In genomic region chr12:4054845-4055244, GRCm38 (mm10) we compare ENCODE assay signal across 26 mouse cellular contexts.
"Had no signal": no experiment of that assay in that cellular context is flagged by ENCODE, and none has a peak within 500 bp of the region (broad histone marks: within the 10 kb centered on the region; RNA-seq: fewer than 3 reads in every experiment).

No protein-coding gene starts in this region.

- H3K27ac ChIP-seq: gastrocnemius, adult 2 months; heart, embryonic 15.5 days; hindbrain, embryonic 10.5 days; hindbrain, embryonic 12.5 days; hindbrain, embryonic 14.5 days; intestine, embryonic 15.5 days; layer of hippocampus, adult 2 months; left cerebral cortex, adult 2 months; limb, embryonic 10.5 days; limb, embryonic 12.5 days; liver, embryonic 13.5 days; liver, embryonic 15.5 days had no signal

- H3K27me3 ChIP-seq: hindbrain, embryonic 12.5 days; intestine, embryonic 15.5 days; liver, embryonic 15.5 days had no signal

- H3K4me3 ChIP-seq: gastrocnemius, adult 2 months; heart, embryonic 15.5 days; hindbrain, embryonic 10.5 days; hindbrain, embryonic 12.5 days; intestine, embryonic 15.5 days; layer of hippocampus, adult 2 months; left cerebral cortex, adult 2 months; limb, embryonic 10.5 days; limb, embryonic 12.5 days; liver, embryonic 13.5 days; liver, embryonic 15.5 days had no signal

- H3K4me2 ChIP-seq: heart, embryonic 15.5 days; hindbrain, embryonic 12.5 days; hindbrain, embryonic 14.5 days; intestine, embryonic 15.5 days; limb, embryonic 12.5 days; liver, embryonic 11.5 days; liver, embryonic 13.5 days; liver, embryonic 15.5 days had no signal

- DNase-seq: gastrocnemius, adult 2 months; gastrocnemius, postnatal 10 days; gastrocnemius, postnatal 25 days; heart, postnatal 4 days; kidney, adult 18-20 months; kidney, adult 8-10 months; kidney, postnatal 10 days; kidney, postnatal 25 days; kidney, postnatal 4 days; liver; liver, embryonic 13.5 days; liver, postnatal 0 days had no signal

- H3K4me1 ChIP-seq: hindbrain, embryonic 10.5 days; hindbrain, embryonic 12.5 days; intestine, embryonic 15.5 days; limb, embryonic 12.5 days; liver, embryonic 13.5 days; liver, embryonic 15.5 days had no signal

- H3K9me3 ChIP-seq: heart, embryonic 15.5 days; hindbrain, embryonic 10.5 days; hindbrain, embryonic 12.5 days; intestine, embryonic 15.5 days; limb, embryonic 10.5 days; limb, embryonic 12.5 days; liver, embryonic 13.5 days; liver, embryonic 15.5 days had no signal

- H3K36me3 ChIP-seq: heart, embryonic 15.5 days; hindbrain, embryonic 10.5 days; hindbrain, embryonic 12.5 days; intestine, embryonic 15.5 days; limb, embryonic 10.5 days; limb, embryonic 12.5 days; liver, embryonic 13.5 days; liver, embryonic 15.5 days had no signal

- H3K9ac ChIP-seq: heart, embryonic 15.5 days; hindbrain, embryonic 12.5 days; hindbrain, embryonic 14.5 days; intestine, embryonic 15.5 days; limb, embryonic 12.5 days; liver, embryonic 13.5 days; liver, embryonic 15.5 days; liver, postnatal 0 days had no signal

- ATAC-seq: hindbrain, embryonic 16.5 days; inflammation-experienced regulatory T-cells, adult 6 months; intestine, embryonic 15.5 days; intestine, postnatal 0 days; liver, postnatal 0 days had no signal
